Mouse (Mus musculus) cerebellum, adult 18-20 months (tissue): ENCODE results near the gene Hes2.

Experiments used
- DNase-seq, 2 experiments: peaks; one replicate each; pipeline ENCODE4 v3.0.0; 2021

The Hes2 gene

DNA sequence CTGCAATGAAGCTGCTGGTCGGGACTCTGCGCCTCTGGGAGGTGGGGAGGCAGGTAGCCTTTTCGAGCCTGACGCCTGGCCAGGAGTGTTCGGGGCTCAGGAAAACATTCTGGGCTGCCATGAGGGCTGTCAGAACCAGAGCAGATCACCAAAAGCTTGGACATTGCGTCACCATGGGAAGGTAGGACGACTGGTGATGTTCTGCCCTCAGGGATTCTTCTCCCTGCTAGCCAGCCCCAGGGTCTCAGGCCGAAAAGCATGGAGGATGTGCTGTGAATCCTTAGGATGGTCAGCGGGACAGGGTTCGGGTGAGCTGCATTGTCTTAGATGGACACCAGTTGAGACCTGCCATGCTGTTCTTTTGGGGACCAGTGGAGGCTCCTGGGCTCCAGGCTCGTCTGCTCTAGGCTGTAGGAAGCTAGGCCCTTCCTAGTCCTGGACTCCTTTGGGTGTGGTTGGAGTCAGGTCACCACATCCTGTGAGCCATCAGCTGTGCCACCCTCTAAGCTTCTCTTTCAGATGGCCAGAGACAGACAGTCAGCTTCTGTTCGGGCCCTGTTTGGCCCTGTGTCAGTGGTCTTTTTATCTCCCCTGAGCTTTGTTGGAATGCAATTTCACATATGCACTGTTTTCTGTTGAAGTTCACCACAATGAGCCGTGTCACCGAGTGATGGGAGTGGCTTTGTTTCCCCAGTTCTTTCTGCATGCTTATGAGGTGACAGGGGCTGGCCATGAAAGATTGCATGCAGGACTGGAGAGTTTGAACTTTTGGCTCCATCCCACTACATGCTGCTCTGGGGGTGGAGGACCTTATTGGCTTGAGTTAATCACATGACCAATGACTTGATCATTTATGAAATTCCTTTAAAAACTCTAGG lies 27.8 kb downstream of the Hes2 start:
- no peak for DNase-seq

DNA sequence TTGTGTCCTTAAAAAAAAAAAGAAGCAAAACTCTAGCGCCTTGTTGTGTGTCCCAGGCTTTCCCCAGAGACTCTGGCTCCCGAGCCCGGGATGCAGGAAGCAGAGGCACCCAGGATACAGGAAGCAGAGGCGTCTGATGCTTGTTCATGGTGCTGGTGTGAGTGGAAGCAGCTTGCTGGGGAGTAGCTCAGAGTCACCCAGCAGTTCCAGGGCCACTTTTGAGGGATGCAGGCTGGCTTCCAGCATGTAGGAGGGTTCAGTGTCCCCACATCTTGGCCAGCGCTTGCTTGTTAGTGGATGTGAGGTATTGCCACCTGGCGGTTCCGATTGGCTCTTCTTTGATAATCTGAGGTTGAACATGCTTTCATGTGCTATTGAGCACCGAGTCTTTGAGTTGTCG lies 28.5 kb downstream of the Hes2 start:
- no peak for DNase-seq

DNA sequence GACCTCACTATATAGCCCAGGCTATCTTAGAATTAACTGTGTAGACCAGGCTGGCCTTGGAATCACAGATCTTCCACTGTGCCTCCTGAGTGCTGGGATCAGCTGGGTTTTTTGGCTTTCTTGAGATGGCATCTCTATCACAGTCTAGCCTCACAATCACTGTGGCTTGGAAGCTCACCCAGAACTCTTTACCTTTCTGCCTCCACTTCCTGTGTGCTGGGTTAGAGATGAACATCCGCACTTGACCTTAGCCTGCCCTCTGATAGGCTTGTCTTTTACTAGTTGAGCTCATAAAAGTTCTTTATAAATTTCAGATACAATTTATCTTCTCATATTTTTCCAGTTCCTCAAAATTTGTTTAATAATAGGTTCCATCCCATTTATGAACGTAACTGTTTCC lies 30.0 kb downstream of the Hes2 start:
- DNase-seq: no peak

DNA sequence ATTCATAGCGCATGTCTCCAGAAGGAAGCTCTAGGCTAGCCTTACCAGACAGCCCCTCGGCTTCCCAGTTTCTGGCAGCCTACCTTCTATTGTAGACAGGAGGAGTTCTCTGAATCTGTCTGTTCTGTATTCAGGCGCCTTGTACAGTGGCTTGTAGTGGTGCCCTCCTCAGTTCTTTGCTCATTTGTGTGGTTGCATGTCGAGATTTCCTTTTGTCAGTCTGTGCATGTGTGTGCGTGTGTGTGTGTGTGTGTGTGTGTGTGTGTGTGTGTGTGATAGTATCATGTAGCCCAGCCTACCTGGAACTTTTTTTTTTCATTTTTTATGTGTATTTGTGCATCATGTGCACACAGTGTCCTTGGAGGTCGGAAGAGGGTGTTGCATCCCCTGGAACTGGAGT lies 30.4 kb downstream of the Hes2 start:
- DNase-seq: no peak

DNA sequence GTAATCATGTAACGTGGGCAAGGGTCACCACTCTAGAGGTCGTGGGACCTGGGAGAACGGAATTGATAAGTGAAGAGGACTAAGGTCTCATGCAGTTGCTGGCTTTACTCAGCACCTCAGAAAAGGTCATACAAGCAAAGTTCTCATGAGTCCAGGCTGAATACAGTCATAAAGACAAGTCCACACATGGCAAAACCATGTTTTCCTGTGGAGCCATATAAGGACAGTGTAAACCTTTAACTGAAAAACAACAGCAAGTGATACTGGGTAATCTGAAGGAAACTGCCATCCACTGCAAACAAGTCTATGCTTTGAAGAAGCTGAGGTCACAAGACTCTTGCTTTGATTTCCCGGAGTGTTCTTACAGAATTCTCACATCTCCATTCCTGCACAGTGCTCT lies 31.0 kb downstream of the Hes2 start:
- no peak for DNase-seq

DNA sequence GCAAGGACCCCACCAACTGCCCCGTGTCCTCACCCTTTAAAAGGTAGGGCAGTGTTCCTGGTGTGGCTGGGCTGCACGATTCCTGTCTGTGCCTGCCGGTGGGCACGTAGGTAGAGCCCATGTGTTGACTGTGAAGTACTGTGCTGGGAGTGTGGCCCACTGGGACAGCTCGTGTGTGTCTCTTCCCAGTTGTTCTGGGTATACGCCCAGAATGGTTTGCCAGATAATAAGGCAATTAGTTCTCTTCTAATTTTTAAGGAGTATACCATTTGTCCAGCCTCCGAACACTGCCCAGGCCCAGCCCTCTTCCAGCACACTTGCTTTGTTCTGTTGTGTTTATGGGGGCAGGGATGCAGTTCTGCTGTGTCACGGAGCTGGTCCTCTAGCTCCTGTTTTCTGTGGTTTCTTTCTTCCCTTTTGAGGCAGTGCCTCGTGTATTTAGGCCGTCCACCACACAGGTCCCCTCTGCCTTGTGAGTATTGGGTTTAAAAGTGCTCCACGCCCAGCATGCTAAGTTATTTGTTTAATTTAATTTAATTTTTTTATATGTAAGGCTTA lies 31.5 kb downstream of the Hes2 start:
- no peak for DNase-seq

DNA sequence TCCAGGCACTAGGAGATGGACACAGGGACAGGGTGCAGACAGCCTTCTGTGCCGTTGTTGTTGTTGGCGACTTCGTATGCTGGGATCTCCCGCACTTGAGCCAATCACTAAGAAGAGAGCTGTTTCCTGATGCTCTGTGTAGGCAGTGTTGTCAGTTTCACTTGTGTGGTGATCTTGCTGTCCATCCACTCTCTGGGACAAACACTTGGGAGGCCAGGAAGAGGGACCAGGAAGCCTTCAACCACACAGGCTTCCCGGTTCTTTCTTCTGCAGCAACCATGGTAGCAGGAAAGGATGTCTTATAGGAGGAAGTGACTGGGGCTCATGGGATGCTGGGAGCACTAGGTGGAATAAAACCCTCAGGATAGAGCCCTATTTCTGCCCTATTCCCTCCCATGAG lies 32.0 kb downstream of the Hes2 start:
- DNase-seq: no peak

DNA sequence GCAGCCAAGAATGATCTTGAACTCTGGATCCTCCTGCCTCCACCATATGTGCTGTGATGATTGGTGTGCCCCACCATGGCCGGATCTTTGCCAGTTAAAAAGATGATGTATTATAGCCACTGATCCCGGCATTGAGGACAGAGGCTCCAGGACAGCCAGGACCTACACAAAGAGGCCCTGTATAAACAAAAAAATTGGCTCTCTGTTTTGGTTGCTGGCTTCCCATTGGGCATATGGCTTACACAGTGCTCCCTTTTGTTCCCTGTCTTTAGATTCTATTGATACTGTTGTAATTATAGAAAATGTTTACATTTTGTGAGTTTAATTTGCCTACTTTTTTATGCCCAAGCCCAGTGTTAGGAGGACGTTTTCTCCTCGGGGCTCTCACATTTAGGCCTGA lies 33.9 kb downstream of the Hes2 start:
- no peak for DNase-seq

DNA sequence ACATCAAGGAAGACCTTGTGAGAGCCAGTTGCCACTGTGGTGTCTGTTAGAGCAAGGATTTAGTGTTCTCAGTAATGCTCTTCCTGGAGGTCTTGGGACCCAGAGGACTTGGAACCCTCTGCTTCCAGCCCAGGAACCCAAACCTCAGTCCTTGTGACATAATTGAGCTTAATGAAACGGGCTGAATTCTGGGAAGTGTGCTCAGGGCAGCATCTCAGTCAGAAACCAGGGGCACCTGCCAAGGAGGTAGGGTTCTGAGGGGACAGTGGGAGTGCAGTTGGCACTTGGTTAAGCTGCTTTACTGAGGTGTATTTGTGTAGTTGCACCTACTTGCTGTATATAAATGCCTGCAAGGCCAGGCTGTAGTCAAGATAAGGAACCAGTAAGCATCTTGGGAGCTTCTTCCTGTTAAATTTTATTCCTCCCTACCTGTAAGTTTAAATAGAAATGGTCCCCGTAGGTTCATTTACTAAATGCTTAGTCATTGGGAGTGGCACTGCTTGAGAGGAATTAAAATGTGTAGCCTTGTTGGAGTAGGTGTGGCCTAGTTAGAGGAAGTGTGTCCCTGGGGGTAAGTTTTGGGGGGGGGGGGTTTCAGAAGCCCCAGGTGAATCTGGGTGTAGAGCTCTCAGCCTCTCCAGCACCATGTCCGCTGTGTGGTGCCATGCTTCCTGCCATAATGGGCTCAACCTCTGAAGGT lies 36.0 kb downstream of the Hes2 start:
- DNase-seq: peak; percentile 59 to 67

DNA sequence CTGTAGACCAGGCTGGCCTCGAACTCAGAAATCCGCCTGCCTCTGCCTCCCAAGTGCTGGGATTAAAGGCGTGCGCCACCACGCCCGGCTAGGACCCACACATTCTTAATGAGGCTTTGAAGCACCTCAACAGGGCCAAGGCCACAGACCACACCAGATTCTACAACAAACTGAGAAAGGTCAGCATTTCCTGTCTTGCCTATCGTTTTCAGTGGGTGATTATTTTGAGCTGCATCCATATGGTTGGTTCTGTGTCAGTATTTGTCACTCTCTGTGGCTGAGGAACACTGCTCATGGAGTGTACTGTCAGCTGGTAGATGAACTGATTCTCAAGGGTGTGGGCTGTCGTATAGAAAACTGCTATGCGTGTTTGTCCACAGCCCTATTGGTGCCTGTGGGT lies 37.6 kb downstream of the Hes2 start:
- no peak for DNase-seq

DNA sequence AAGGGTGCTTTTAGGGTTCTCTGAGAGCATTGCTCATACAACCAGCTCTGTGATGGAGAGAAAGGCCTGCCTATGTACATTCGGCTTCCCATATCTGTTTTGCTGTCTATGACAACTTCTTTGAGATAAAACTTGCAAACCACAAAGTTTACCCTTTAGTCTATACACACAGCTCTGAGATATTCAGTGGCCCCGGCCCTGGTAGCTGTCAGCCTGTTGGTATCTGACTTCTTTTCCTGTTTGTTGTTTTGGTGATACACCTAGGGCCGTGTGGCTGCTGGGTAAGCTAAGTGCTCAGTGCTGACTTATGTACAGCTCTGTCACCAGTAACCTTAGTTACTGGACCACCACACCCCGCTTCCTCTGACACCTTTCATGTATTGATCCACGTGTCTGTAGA lies 38.9 kb downstream of the Hes2 start:
- no peak for DNase-seq

DNA sequence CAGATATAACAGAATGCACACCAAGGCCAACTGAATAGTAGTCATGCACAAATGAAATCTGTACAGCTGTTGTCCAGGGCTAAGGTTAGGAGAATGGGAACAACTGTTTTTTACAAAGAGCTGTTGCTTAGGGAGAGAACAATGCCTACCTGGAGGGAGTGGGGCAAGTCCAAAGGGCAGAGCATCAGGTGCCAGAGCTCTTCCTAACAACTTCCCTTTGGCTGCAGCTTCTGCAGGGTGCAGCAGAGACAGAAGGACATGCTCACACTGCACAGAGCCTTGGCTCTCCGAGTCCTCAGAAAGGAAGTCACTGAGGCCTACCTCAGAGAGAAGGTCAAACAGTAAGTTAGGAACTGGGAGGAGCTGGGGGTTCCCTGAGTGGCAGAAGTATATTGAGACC lies 41.0 kb downstream of the Hes2 start:
- no peak for DNase-seq

DNA sequence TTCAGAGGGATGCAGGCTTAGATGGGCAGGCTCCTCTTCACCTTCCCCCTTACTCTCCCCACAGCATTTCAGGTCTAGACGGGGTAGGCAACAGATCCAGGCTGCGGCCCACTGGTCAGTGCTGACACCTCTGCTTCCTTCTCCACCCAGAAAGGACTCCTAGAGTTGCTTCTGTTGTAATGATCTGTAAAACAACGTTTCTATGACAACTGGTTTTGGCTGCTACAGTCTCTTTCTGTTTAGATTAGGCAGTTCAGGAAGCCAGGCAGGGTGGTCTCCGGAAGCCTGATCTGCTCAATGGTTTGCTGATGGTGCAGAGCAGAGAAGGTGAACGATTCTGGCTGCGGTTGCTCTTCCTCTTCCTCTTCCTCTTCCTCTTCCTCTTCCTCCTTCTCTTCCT lies 42.8 kb downstream of the Hes2 start:
- no peak for DNase-seq

DNA sequence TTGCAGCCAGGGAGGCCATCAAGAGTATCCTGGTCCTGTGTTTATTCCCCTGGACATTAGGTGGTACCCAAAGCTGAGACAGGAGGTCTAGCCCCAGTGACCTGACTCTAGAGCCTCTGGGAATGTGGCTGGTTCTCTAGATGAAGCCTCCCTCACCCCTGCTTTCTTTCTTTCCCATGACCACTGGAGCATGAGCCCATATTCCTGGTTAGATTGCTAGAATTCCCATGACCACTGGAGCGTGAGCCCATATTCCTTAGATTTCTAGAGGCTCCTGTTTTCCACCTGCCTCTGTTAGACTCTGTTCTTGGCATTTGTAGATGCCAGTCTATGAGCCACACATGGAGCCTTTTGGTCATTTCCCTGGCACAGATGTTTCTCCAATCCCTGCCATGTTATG lies 43.8 kb downstream of the Hes2 start:
- DNase-seq: no peak

DNA sequence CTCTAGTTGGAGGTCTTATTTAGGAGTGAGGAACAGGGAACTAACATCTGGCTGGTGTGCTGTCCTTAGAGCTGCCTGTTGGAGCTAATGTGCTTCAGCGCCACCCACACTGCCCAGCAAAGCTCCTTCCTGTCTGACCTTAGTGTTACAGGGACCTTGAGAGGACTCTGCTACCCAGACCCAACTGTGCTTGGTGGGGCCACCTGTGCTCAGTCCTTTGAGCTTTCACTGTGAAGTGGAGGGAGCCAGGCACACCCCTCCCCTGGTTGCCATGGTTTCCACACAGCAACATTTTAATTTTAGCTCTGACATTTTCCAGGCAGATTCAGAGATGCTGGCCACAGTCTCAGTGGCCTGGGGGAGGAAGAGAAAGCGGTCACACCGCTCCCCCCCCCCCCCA lies 44.2 kb downstream of the Hes2 start:
- no peak for DNase-seq

DNA sequence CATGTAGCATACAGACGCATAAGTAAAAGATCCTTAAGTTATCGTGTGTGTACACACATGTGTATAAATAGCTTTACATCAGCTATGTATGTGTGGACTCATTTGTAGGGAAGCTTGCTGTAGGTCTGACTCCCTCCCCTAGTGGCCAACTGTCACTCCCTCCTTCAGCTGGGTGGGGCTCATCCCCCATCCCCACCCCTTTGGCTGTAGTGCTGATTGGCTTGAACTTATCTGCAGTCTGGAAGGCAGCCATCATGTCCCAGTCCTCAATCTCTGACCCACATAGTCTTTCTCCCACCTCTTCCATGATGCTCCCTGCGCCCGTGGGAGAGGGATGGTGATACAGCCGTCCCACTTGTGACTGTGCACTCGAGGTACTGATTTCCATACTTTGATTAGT lies 46.0 kb downstream of the Hes2 start:
- DNase-seq: no peak

DNA sequence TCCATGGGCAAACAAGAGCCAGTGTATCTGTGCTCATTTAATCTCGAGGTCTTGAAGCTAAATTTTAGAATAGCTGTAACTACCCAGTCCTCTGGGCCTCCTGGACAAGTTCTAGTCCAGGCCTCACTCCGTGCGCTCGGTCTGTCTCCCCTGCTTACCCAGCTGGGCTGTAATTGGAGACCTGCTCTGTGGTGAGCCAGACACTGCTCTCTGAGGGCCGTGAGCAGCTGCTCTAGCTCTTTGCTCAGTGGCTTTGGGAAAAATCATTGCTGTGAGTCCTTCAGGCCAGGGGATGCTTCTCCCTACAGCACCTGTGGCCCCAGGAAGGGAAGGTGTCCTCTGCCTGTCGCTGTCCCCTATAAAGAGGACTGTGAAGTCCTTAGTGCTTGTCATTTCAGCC lies 47.5 kb downstream of the Hes2 start:
- no peak for DNase-seq

DNA sequence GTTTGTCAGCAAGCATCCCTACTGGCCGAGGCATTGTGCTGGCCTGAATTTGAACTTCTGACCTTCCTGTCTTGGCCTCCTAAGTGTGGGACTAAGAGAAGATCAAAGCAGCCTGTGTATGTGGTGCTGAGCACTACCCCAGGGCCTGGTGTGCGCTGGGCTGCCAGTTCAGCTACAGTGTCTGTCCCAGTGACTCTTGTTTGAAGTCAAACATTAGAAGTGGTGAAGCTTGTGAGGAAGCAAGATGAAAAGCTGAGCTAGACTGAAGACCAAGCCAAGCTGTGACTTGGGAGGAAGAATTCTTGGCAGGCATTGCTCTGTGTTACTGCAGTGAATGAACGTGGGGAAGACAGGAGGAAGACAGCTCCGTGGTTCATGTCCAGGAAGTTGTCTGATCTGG lies 51.0 kb downstream of the Hes2 start:
- no peak for DNase-seq
